Mouse (Mus musculus) midbrain, embryonic 16.5 days (tissue): ENCODE data around the gene Aspm. TPM values are rescaled to one million over a fixed set of nuclear protein-coding genes. Genes with fewer than 3 reads are reported as not detected.

ENCODE experiments used
- ATAC-seq: fragments of 200-750 bp; cut with Nextera tagmentation; 2 replicates; pipeline ENCODE4 v1.8.0; 2017; ENCODE audit warnings: moderate TSS enrichment
- H3K27ac ChIP-seq: fragments of 300-500 bp; sonication (generic); 2 replicates; pipeline ENCODE4 v1.5.1; 2014; ENCODE audit warnings: mild to moderate bottlenecking, low read length, mixed read lengths
- H3K27me3 ChIP-seq: fragments of 300-500 bp; sonication (generic); 2 replicates; pipeline ENCODE4 v1.6.1; 2014; ENCODE audit warnings: low read depth, low read length, mixed read lengths; ENCODE audit not compliant: control insufficient read depth, insufficient read depth
- H3K36me3 ChIP-seq: fragments of 300-500 bp; sonication (generic); 2 replicates; pipeline ENCODE4 v1.6.1; 2014; ENCODE audit warnings: mild to moderate bottlenecking, low read length, moderate library complexity, mixed read lengths; ENCODE audit not compliant: control insufficient read depth, insufficient read depth
- H3K4me1 ChIP-seq: fragments of 300-500 bp; sonication (generic); 2 replicates; pipeline ENCODE4 v1.6.1; 2014; ENCODE audit warnings: mild to moderate bottlenecking, low read length, mixed read lengths; ENCODE audit not compliant: control insufficient read depth, insufficient read depth
- H3K4me2 ChIP-seq: fragments of 300-500 bp; sonication (generic); 2 replicates; pipeline ENCODE4 v1.6.1; 2014; ENCODE audit warnings: mild to moderate bottlenecking, low read length, mixed read lengths
- H3K4me3 ChIP-seq: fragments of 300-500 bp; sonication (generic); 2 replicates; pipeline ENCODE4 v1.5.1; 2014; ENCODE audit warnings: low read depth, mild to moderate bottlenecking, low read length, moderate library complexity, mixed read lengths
- H3K9ac ChIP-seq: fragments of 300-500 bp; sonication (generic); 2 replicates; pipeline ENCODE4 v1.6.1; 2014; ENCODE audit warnings: low read depth, low read length, mixed read lengths
- H3K9me3 ChIP-seq: fragments of 300-500 bp; sonication (generic); replicated peaks from 2 replicates; pipeline ENCODE4 v1.6.1; 2014; ENCODE audit warnings: mild to moderate bottlenecking, low read length, mixed read lengths; ENCODE audit not compliant: control insufficient read depth, poor library complexity, severe bottlenecking
- WGBS: fragments of 180-500 bp; shearing (Covaris S2); extraction: QIAGEN DNeasy Blood & Tissue Kit; methylation state at CpG from one replicate; pipeline ENCODE4 v1.1.7; 2014; 5-methylcytosine and 5-hydroxymethylcytosine counted together
- polyA plus RNA-seq: library from polyadenylated mRNA; unstranded; fragments of >200 nt; fragmentation: Nextera tagmentation; extraction: Ambion mirVana; gene quantifications from 2 replicates; pipeline ENCODE4 v1.2.1, GENCODE M21; 2015

Gene Aspm
- polyA plus RNA-seq, 1 experiment from 2014 or later = 1.4 TPM

GRCm38 (mm10) chr1:139481146-139481545 lies 26.6 kb downstream of the Aspm start:
- no peaks in the 10 kb centered on the region for H3K9me3 ChIP-seq
- H3K9ac ChIP-seq = no peak overlapping the region
- 85% methylated on average over 4 of the region's 4 CpGs for WGBS
- H3K4me2 ChIP-seq = no peak overlapping the region
- H3K4me1 ChIP-seq = 0 out of 2 replicates have a peak, but pooled peaks cover 2% of the 10 kb centered on the region
- no peaks in the 10 kb centered on the region for H3K27me3 ChIP-seq
- 0 out of 2 replicates have a peak, but pooled peaks have one; percentile 64 for ATAC-seq
- H3K27ac ChIP-seq = no peak overlapping the region
- H3K4me3 ChIP-seq = no peak overlapping the region
- no peaks in the 10 kb centered on the region for H3K36me3 ChIP-seq

GRCm38 (mm10) chr1:139494630-139495029 lies 40.1 kb downstream of the Aspm start:
- Histone ChIP-seq H3K27me3 (no peaks in the 10 kb centered on the region), H3K9ac (no peak overlapping the region), H3K9me3 (no peaks in the 10 kb centered on the region), H3K27ac (no peak overlapping the region), H3K4me1 (no peaks in the 10 kb centered on the region), H3K4me2 (no peak overlapping the region), H3K36me3 (no peaks in the 10 kb centered on the region), H3K4me3 (no peak overlapping the region)
- ATAC-seq = no peak
- WGBS = 55% methylated on average over 3 of the region's 3 CpGs

- Histone ChIP-seq H3K4me2 (no peak overlapping the region), H3K27ac (no peak overlapping the region), H3K9me3 (no peaks in the 10 kb centered on the region), H3K9ac (no peak overlapping the region), H3K4me3 (no peak overlapping the region), H3K36me3 (no peaks in the 10 kb centered on the region), H3K4me1 (no peaks in the 10 kb centered on the region), H3K27me3 (no peaks in the 10 kb centered on the region)
- ATAC-seq = no peak
- WGBS = 97% methylated on average over 2 of the region's 2 CpGs
These were observed 40.8 kb downstream of the Aspm start for GRCm38 (mm10) chr1:139495408-139495807.

- H3K27me3 ChIP-seq = no peaks in the 10 kb centered on the region
- ATAC-seq = no peak
- H3K27ac ChIP-seq = no peak overlapping the region
- no peaks in the 10 kb centered on the region for H3K4me1 ChIP-seq
- 85% methylated on average over 3 of the region's 3 CpGs for WGBS
- H3K4me3 ChIP-seq = no peak overlapping the region
- H3K9me3 ChIP-seq = no peaks in the 10 kb centered on the region
- no peaks in the 10 kb centered on the region for H3K36me3 ChIP-seq
- no peak overlapping the region for H3K4me2 ChIP-seq
- no peak overlapping the region for H3K9ac ChIP-seq
These were observed 41.6 kb downstream of the Aspm start for GRCm38 (mm10) chr1:139496212-139496611.

DNA sequence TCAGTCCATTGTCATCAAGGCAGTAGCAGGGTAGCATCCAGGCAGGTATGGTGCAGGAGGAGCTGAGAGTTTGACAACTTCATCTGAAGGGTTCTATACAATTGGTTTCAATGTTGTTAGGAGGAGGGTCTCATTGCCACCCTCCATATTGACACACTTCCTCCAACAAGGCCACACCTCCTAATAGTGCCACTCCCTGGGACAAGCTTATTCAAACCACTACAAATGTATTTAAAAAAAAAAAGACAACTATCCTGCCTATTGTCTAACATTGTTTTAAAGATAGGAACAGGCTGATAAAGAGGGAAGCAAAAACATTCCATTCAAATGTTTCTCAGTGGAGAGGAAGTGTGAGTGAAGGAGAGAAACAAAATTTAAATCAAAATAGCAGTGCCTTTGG lies 45.2 kb downstream of the Aspm start:
- H3K4me1 ChIP-seq = no peaks in the 10 kb centered on the region
- ATAC-seq = no peak
- no peaks in the 10 kb centered on the region for H3K9me3 ChIP-seq
- no peak overlapping the region for H3K27ac ChIP-seq
- no peaks in the 10 kb centered on the region for H3K27me3 ChIP-seq
- H3K36me3 ChIP-seq = no peaks in the 10 kb centered on the region
- no peak overlapping the region for H3K4me2 ChIP-seq
- H3K4me3 ChIP-seq = no peak overlapping the region
- H3K9ac ChIP-seq = no peak overlapping the region

- Histone ChIP-seq H3K4me1 (no peaks in the 10 kb centered on the region), H3K27ac (no peak within 1 kb of the TSS), H3K36me3 (no peaks in the 10 kb centered on the region), H3K4me3 (no peak within 1 kb of the TSS), H3K4me2 (no peak within 1 kb of the TSS), H3K9ac (no peak within 1 kb of the TSS), H3K27me3 (no peaks in the 10 kb centered on the region), H3K9me3 (no peaks in the 10 kb centered on the region)
- no peak for ATAC-seq
- 90% methylated on average over 3 of the region's 3 CpGs for WGBS
These were observed 46.7 kb downstream of the Aspm start, which contains the start of gene F13b for GRCm38 (mm10) chr1:139501258-139501752. Gene F13b, plus strand, starts transcription at chr1:139501702.

DNA sequence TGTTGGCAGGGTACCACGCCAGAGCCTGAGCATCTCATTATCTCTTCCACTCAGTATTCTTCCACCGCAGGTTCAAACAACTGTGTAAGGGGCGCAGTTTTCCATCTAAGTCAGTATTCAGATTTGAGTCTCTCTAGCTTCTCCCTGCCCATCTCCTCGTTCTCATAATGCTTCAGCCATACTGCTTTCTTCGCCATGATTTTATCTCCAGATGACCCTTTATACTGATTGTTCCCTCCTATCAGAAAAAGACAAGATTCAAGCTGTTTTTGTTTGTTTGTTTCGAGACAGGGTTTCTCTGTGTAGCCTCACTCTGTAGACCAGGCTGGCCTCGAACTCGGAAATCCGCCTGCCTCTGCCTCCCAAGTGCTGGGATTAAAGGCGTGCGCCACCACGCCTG lies 60.0 kb downstream of the Aspm start:
- H3K4me1 ChIP-seq = no peaks in the 10 kb centered on the region
- H3K36me3 ChIP-seq = no peaks in the 10 kb centered on the region
- no peak overlapping the region for H3K4me2 ChIP-seq
- no peaks in the 10 kb centered on the region for H3K27me3 ChIP-seq
- no peak overlapping the region for H3K4me3 ChIP-seq
- no peak for ATAC-seq
- H3K9me3 ChIP-seq = no peaks in the 10 kb centered on the region
- 93% methylated on average over 12 of the region's 12 CpGs for WGBS
- H3K27ac ChIP-seq = no peak overlapping the region
- H3K9ac ChIP-seq = no peak overlapping the region

Other genes with a start within 250 kb of the Aspm start
- 2.2 and 3.2 TPM in 2 replicates for gene Crb1, start 77.7 kb upstream of the Aspm start, polyA plus RNA-seq
- 20.9 and 24.6 TPM in 2 replicates for gene Zbtb41, start 32.5 kb upstream of the Aspm start, polyA plus RNA-seq
- gene F13b, start 46.9 kb downstream of the Aspm start, polyA plus RNA-seq = not detected in 2 replicates
- gene Cfhr1, start 105.5 kb downstream of the Aspm start, polyA plus RNA-seq = not detected in 2 replicates